Mouse (Mus musculus): ENCODE data around the gene Chst11.
"Not testable (repeated sequence)": the region's sequence is repeated elsewhere in the genome, so short reads cannot be mapped to it uniquely, and the experiment has no call there.

DNA sequence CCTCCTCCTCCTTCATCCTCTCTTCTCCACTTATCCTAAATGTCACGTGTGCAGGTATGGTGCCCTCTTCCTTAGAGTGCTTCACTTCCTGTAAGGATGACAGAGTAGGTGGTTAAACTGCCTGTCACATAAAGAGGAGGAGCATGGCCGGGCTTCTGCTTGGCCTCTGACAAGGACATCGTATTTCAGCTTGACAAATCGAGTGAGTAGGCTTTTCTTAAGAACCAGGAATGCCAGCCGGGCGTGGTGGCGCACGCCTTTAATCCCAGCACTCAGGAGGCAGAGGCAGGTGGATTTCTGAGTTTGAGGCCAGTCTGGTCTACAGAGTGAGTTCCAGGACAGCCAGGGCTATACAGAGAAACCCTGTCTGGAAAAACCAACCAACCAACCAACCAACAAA is 134.2 kb downstream of the Chst11 start:
- not testable (repeated sequence) for TF ChIP-seq CTCF (IDR thresholded peaks at IDR 0.05; ENCODE audit: borderline replicate concordance, insufficient read depth, low read depth, low read length); POLR2A (IDR thresholded peaks at IDR 0.05; ENCODE audit: borderline replicate concordance, insufficient read depth, low read length)
